Mouse (Mus musculus): ENCODE results near the gene Fam193a. TPM values are rescaled to one million over a fixed set of nuclear protein-coding genes. Genes with fewer than 3 reads are reported as not detected.

The Fam193a gene
- polyA plus RNA-seq, 1 experiment from 2014 or later = 12.4 TPM

DNA sequence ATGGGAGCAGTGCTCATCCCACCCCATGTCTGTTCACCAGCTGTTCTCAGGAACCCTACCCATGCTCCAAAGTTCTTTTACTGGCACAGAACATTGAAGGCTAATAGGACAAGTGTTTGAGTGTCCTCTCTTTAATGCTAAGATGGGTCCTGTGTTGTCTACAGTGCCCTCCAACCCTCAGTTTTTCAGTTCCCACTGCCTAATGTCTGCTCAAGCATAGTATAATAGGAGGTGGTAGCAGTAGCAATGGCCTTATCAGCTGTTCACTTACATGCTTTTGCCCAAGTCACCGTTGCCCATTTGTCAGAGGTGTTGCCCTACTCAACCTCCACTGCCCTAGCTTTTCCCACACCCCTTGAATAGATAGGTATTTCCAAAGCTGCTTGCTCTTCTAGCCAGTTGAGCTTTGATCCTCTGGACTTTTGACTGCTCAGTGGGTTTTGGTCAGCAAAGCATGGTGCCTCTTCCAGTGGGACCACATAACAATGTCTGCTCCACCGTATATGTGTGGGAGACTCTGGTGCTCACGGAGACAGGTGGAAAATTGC, 17.6 kb upstream of the Fam193a start:
- no peak overlapping the region for H3K4me2 ChIP-seq

DNA sequence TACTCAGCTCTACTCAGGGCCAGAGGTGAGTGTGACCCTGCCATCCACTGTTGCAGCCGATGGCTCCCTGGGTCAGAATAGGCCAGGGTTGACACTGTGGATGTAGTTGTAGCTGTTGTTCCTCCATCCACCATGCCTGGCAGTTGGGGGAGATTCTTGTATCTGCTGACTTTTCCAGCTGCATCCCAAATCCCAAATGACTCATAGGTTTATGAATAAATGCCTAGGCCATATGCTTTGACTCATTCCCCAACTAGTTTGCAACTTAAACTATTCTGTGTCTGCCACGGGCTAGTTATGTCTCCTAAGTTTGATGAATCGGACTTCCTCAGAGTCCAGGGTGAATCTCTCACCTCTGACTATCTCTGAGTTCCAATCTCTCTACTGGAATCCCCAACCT, 9.5 kb upstream of the Fam193a start:
- no peak overlapping the region for H3K27ac ChIP-seq (replicated peaks)
- no peak overlapping the region for H3K4me3 ChIP-seq (replicated peaks)
- H3K27me3 ChIP-seq (replicated peaks) = no peaks in the 10 kb centered on the region
- WGBS = 90% methylated on average over 3 of the region's 3 CpGs
- H3K36me3 ChIP-seq = peaks cover 47% of the 10 kb centered on the region
- no peak for ATAC-seq (ENCODE audit: low FRiP score)
- H3K9ac ChIP-seq (replicated peaks) = no peak overlapping the region
- no peaks in the 10 kb centered on the region for H3K9me3 ChIP-seq (replicated peaks)
- H3K4me1 ChIP-seq = no peaks in the 10 kb centered on the region
- H3K4me2 ChIP-seq = no peak overlapping the region

More for the DNA sequence above, 17.6 kb upstream of the Fam193a start:
- Histone ChIP-seq H3K36me3 (peaks cover 88% of the 10 kb centered on the region), H3K27me3 (replicated peaks) (no peaks in the 10 kb centered on the region), H3K9ac (replicated peaks) (no peak overlapping the region), H3K27ac (replicated peaks) (no peak overlapping the region), H3K4me1 (no peaks in the 10 kb centered on the region), H3K4me3 (replicated peaks) (no peak overlapping the region), H3K9me3 (replicated peaks) (no peaks in the 10 kb centered on the region)
- no peak for ATAC-seq (ENCODE audit: low FRiP score)
- 96% methylated on average over 3 of the region's 3 CpGs for WGBS

DNA sequence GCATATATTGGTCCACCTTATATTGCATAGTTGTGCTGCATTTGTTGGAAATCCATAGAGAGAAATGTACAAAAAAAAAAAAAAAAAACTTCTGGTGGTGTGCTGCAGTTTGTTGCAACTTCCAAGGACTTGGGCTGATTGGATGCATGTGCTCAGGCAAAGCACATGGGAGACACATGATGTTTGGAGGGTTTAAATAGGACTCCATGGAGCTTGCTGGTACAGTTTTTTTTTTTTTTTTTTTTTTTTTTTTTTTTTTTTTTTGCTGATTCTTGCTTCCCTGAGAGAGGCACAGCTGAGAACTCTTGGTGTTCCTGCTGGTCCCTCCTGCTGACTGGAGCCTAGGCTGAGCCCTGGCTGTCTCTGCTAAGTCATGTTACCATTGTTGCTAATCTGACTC, 6.6 kb upstream of the Fam193a start:
- Histone ChIP-seq H3K4me2 (no peak overlapping the region), H3K9me3 (replicated peaks) (no peaks in the 10 kb centered on the region), H3K27ac (replicated peaks) (no peak overlapping the region), H3K36me3 (peaks cover 31% of the 10 kb centered on the region), H3K9ac (replicated peaks) (no peak overlapping the region), H3K4me3 (replicated peaks) (no peak overlapping the region), H3K4me1 (no peaks in the 10 kb centered on the region), H3K27me3 (replicated peaks) (no peaks in the 10 kb centered on the region)
- ATAC-seq (ENCODE audit: low FRiP score) = no peak

DNA sequence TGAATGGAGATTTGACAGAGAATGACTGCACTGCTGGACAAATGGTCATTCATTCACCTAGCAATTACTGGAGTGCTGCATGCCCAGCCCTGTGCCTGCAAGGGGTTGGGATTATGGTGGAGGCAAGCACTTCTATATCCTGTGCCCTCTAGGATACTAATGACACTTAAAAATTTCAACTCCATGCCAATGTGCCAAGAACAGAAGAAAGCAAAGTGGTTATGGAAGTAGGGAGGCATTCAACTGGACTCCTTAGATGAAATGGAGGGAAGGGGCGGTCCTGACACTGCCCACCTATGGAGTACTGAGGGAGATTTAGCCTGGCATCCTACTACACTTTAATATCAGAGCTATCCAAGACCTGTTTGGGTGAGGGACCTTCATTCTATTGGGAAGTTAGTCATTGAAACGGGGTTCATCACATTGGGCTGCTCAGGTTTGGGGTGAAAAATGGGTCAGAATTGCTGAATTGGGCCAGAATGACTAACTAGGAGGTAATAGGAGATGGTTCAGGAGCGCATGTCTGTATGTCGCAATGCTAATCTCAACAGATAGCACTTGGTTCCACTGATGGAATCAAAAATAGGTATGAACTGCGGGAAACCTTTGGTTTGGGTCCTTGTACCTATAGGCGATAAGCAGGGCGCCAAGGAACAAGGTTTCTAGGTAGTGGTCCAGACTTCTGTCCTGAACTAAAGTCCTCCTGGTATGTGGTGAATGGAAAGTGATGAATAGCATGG, 1.0 kb upstream of the Fam193a start:
- no peak for ATAC-seq (ENCODE audit: low FRiP score)
- H3K27me3 ChIP-seq (replicated peaks) = no peaks in the 10 kb centered on the region
- peak overlapping the region; percentile 70 for H3K9ac ChIP-seq (replicated peaks)
- peak overlapping the region; percentile 65 for H3K4me3 ChIP-seq (replicated peaks)
- H3K4me1 ChIP-seq = peaks cover 24% of the 10 kb centered on the region
- no peaks in the 10 kb centered on the region for H3K9me3 ChIP-seq (replicated peaks)
- 76% methylated on average over 7 of the region's 7 CpGs for WGBS
- H3K36me3 ChIP-seq = peaks cover 7% of the 10 kb centered on the region; the same call in 1 of the 2 replicates
- H3K27ac ChIP-seq (replicated peaks) = peak overlapping the region; percentile 94
- peak overlapping the region; percentile 67 for H3K4me2 ChIP-seq

DNA sequence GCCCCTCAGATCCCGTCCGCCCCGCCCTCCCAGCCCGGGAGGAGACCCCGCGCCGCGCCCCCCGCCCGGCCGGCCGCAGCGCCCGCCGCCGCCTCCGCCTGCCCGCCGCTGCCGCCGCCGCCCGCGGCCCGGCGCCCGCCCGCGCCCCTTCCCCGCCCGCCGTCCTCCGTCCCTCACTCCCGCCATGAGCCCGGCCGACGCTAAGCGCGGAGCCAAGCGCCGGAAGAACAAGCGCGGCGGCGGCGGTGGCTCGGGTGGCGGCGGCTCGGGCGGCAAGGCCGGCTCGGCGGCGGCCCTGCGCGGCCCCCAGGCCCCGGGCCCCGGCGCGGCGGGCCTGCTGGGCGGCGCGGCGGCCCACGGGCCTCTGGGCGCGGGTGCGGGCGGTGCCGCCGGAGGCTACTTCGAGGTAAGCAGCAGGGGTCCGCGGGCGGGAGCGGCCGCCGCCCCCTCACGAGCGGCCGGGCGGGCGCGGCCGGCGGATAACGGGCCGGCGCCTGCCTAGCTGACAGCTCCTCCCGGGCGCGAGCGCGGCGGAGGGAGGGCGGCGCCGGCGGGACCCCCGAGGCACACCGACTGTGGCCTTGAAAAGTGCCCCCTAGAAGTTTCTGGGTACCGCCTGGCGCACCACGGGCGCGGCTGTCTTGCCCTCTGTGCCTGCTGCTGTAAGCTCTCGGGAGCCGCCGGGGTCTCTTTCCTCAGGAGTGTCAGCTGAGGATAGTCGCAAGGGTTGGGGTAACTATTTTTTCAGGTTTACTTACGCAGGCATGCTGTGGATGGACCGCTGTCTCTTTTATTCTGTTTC, 490 bp downstream of the Fam193a start:
- Histone ChIP-seq H3K36me3 (peaks cover under 1% of the 10 kb centered on the region; the same call in 1 of the 2 replicates), H3K4me2 (peak overlapping the region; percentile 63), H3K27me3 (replicated peaks) (no peaks in the 10 kb centered on the region), H3K4me3 (replicated peaks) (peak overlapping the region; percentile 65), H3K4me1 (peaks cover 24% of the 10 kb centered on the region), H3K9ac (replicated peaks) (peak overlapping the region; percentile 93), H3K9me3 (replicated peaks) (no peaks in the 10 kb centered on the region), H3K27ac (replicated peaks) (peak overlapping the region; percentile 85)
- no peak for ATAC-seq (ENCODE audit: low FRiP score)
- under 1% methylated on average over 45 of the region's 114 CpGs for WGBS

DNA sequence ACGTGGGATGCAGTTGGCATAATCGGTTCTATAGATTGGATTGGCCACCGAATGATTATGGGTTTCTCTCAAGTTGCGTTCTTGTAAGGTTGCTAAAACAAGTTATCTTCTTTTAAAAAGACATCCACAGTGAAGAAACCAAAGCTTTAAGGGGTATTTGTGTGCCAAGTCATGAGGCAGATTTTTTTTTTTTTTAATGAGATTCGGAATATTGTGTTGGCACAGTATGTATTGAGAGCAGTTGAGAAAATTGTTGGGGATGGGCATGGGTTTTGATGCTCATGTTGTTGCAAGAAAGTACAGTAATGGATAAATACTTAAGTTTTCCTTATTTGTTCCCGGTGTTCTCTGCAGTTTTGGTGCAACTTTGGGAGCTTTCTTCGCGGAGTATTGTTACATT, 1.1 kb downstream of the Fam193a start:
- peak overlapping the region; percentile 65 for H3K4me3 ChIP-seq (replicated peaks)
- no peaks in the 10 kb centered on the region for H3K36me3 ChIP-seq
- no peaks in the 10 kb centered on the region for H3K27me3 ChIP-seq (replicated peaks)
- WGBS = 31% methylated on average over 8 of the region's 8 CpGs
- peak overlapping the region; percentile 85 for H3K27ac ChIP-seq (replicated peaks)
- H3K4me2 ChIP-seq = peak overlapping the region; percentile 63
- H3K9ac ChIP-seq (replicated peaks) = peak overlapping the region; percentile 93
- no peaks in the 10 kb centered on the region for H3K9me3 ChIP-seq (replicated peaks)
- ATAC-seq (ENCODE audit: low FRiP score) = no peak
- peaks cover 24% of the 10 kb centered on the region for H3K4me1 ChIP-seq

DNA sequence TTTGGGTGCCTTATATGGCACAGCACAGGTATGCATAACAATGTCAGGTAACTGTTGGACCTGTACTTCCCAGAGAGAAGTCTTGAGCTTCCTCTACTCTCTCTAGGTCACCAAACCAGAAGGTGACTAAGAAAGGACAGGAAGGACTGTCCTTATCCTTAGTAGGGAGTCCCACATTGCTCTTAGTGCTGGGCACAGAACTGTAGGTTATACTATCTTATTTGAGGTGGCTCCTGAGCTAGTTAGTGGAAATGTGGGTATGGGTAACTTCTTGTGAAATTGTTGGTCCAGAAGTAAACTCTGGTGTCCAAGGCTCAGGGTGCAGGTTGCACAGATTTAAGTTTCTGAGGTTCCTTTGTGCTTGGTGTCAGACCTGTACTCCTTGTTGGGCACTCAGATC, 2.4 kb downstream of the Fam193a start:
- Histone ChIP-seq H3K4me3 (replicated peaks) (no peak overlapping the region; the same call in 1 of the 2 replicates), H3K4me2 (peak overlapping the region; percentile 2; the same call in 1 of the 2 replicates)
- ATAC-seq (ENCODE audit: low FRiP score) = no peak

DNA sequence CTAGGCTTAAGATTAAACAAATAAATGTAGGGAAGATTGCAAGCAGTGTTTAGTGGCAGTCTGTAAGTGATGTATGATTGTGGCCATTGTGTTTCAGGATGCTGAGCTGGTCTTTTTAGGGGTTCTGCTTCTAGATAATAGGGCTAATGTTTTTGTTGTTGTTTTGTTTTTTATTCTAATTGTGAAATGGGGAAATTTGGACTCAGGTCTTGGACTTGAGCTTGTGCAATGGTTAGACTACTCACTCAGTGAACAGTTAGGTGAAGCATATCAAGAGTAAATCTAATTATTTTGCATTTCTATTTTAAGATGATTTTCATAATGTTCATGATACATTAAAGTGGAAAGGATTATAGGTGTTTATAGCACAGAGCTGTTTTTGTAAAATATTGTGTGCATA, 2.8 kb downstream of the Fam193a start:
- H3K9ac ChIP-seq (replicated peaks) = no peak overlapping the region
- ATAC-seq (ENCODE audit: low FRiP score) = no peak
- H3K27me3 ChIP-seq (replicated peaks) = no peaks in the 10 kb centered on the region
- no peak overlapping the region for H3K4me3 ChIP-seq (replicated peaks)
- H3K9me3 ChIP-seq (replicated peaks) = no peaks in the 10 kb centered on the region
- H3K27ac ChIP-seq (replicated peaks) = no peak overlapping the region
- peaks cover 24% of the 10 kb centered on the region for H3K4me1 ChIP-seq
- H3K4me2 ChIP-seq = peak overlapping the region; percentile 2; the same call in 1 of the 2 replicates
- no peaks in the 10 kb centered on the region for H3K36me3 ChIP-seq

More for the DNA sequence above, 2.4 kb downstream of the Fam193a start:
- Histone ChIP-seq H3K36me3 (no peaks in the 10 kb centered on the region), H3K27me3 (replicated peaks) (no peaks in the 10 kb centered on the region), H3K4me1 (peaks cover 24% of the 10 kb centered on the region), H3K9ac (replicated peaks) (no peak overlapping the region), H3K27ac (replicated peaks) (no peak overlapping the region), H3K9me3 (replicated peaks) (no peaks in the 10 kb centered on the region)

DNA sequence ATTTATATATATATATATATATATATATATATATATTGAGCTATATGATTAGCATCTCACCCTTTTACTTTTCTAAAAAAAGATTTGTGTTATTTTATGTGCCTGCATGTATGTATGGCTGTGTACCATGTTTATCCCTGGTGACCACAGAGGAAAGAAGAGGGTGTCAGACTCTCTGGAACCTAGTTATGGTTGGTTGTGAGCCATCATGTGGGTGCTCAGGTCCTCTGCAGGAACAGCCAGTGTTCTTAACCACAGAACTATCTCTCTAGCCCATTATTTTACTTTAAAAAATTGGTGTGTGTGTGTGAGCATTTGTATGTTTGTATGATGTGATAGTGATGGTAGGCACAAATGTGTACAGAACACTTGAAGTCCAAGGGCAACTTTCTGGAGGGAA, 9.1 kb downstream of the Fam193a start:
- H3K4me2 ChIP-seq = no peak overlapping the region
- H3K4me1 ChIP-seq = peaks cover 3% of the 10 kb centered on the region; the same call in 1 of the 2 replicates
- H3K36me3 ChIP-seq = no peaks in the 10 kb centered on the region
- no peaks in the 10 kb centered on the region for H3K9me3 ChIP-seq (replicated peaks)
- H3K27me3 ChIP-seq (replicated peaks) = no peaks in the 10 kb centered on the region
- no peak overlapping the region for H3K4me3 ChIP-seq (replicated peaks)
- ATAC-seq (ENCODE audit: low FRiP score) = no peak
- H3K27ac ChIP-seq (replicated peaks) = no peak overlapping the region
- H3K9ac ChIP-seq (replicated peaks) = no peak overlapping the region

DNA sequence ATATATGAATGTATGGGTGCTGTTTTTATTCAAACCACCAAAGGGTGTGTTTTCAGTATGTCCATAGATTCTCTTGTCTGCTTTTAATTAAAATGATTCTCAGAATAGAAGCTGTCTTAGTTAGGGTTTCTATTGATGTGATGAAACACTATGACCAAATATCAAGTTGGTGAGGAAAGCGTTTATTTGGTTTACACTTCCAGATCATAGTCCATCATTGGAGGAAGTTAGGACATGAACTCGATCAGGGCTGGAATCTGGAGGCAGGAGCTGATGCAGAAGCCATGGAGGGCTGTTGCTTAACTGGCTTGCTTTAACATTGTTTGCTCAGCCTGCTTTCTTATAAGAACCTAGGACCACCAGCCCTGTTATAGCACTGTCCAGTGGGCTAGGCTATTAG, 12.0 kb downstream of the Fam193a start:
- 95% methylated on average over 2 of the region's 2 CpGs for WGBS

DNA sequence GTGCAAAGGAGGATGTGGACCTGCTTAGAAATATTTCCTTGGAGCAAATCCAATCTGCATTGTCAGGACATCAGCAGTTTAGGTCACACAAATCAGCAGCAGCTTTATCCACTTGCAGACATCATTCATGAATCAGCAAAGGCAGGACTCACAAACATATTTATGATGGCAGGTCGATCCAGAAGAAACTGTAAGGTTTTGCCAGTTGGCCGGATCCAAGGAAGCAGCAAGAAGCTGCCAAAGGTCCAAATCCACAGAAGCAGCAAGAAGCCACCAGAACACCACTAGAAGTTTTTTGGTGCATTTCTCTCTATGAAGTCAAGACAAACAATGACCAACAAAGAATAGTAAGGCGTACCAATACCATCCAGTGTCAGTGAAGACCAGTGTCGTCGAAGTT, 15.9 kb downstream of the Fam193a start:
- Histone ChIP-seq H3K9ac (replicated peaks) (no peak overlapping the region), H3K9me3 (replicated peaks) (no peaks in the 10 kb centered on the region; the same call in 1 of the 2 replicates), H3K36me3 (peaks cover 7% of the 10 kb centered on the region; the same call in 1 of the 2 replicates), H3K4me1 (no peaks in the 10 kb centered on the region), H3K27me3 (replicated peaks) (no peaks in the 10 kb centered on the region), H3K27ac (replicated peaks) (no peak overlapping the region), H3K4me2 (no peak overlapping the region), H3K4me3 (replicated peaks) (no peak overlapping the region)
- WGBS = 93% methylated on average over 5 of the region's 5 CpGs
- ATAC-seq (ENCODE audit: low FRiP score) = no peak

More for the DNA sequence above, 12.0 kb downstream of the Fam193a start:
- no peak for ATAC-seq (ENCODE audit: low FRiP score)
- no peak overlapping the region for H3K4me3 ChIP-seq (replicated peaks)
- H3K27me3 ChIP-seq (replicated peaks) = no peaks in the 10 kb centered on the region
- peaks cover 7% of the 10 kb centered on the region; the same call in 1 of the 2 replicates for H3K36me3 ChIP-seq
- H3K4me1 ChIP-seq = 0 out of 2 replicates have a peak, but pooled peaks cover 3% of the 10 kb centered on the region
- H3K27ac ChIP-seq (replicated peaks) = no peak overlapping the region
- no peak overlapping the region for H3K9ac ChIP-seq (replicated peaks)
- no peak overlapping the region for H3K4me2 ChIP-seq
- no peaks in the 10 kb centered on the region for H3K9me3 ChIP-seq (replicated peaks)
